Mouse (Mus musculus) embryonic stem cell, embryonic (primary cell): ENCODE measurements around the gene Pde6d.

Source experiments
- CTCF ChIA-PET, 4 experiments: fragments of 300-600 bp in 2 of 4; fragments of 350-600 bp in 2 of 4; sonication (Branson Sonifier 250); formaldehyde crosslinking; loops; one replicate each; lab custom pipeline; 2022; ENCODE audit warnings: inconsistent platforms in 2 of 4; lab: Charles Lee
- POLR2A ChIA-PET, 4 experiments: fragments of 300-600 bp in 2 of 4; fragments of 350-600 bp in 2 of 4; sonication (Branson Sonifier 250); formaldehyde crosslinking; loops; one replicate each; lab custom pipeline; 2022; ENCODE audit warnings: antibody characterized with exemption in 4 of 4, inconsistent platforms in 1 of 4; lab: Charles Lee

Gene Pde6d

DNA sequence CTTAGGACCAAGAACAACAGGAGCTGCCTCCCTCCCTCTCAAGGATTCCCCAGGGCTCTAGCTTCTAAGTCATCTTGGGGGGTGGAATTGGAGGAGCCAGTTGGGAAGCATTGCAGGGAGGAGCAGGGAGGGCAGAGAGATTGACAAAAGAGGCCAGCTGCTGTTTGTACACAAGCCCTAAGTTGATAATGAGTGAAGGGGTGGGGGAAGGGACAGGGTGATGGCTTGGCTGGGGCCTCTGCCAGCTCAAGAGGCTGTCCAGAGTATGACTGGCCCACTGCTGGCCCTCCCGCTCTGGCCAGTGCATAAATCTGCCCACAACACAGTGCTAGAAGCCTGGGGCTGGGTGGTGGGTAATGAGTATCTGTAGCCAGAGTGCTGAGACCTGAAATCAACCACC, 77.0 kb downstream of the Pde6d start:
- ChIA-PET CTCF (interaction anchor here (0.8 to 9.9 kb wide), 14 partner anchors 9 to 116 kb away, joined by 3 to 142 read pairs (median 4); partner anchors contain the start of gene Ptma (in 2 of the 4)), POLR2A (interaction anchor here (0.9 to 45.9 kb wide), 25 partner anchors 3 to 146 kb away, joined by 3 to 3848 read pairs (median 27); partner anchors contain the start of genes Ptma (in 4 of the 4), Ncl (in 2 of the 4), Cops7b (in 1 of the 4) and Pde6d (in 1 of the 4))

GRCm38 (mm10) chr1:86504697-86505421, 77.6 kb downstream of the Pde6d start:
- POLR2A ChIA-PET = interaction anchor here (0.6 to 45.9 kb wide), 65 partner anchors 3 to 721 kb away, joined by 3 to 3848 read pairs (median 7); partner anchors contain the start of genes Ptma (in 4 of the 4), Ncl (in 3 of the 4), Cops7b (in 1 of the 4) and Pde6d (in 1 of the 4)
- CTCF ChIA-PET = interaction anchor here (0.8 to 9.9 kb wide), 34 partner anchors 8 to 145 kb away, joined by 3 to 142 read pairs (median 4); partner anchors contain the start of gene Ptma (in 2 of the 4)

GRCm38 (mm10) chr1:86503906-86504696, 78.3 kb downstream of the Pde6d start:
- POLR2A ChIA-PET = interaction anchor here (0.5 to 45.9 kb wide), 93 partner anchors 2 to 722 kb away, joined by 3 to 3848 read pairs (median 5); partner anchors contain the start of genes Ptma (in 4 of the 4), Ncl (in 3 of the 4), Cops7b (in 1 of the 4) and Pde6d (in 1 of the 4)
- CTCF ChIA-PET = interaction anchor here (0.5 to 9.9 kb wide), 49 partner anchors 8 to 770 kb away, joined by 3 to 142 read pairs (median 4); partner anchors contain the start of gene Ptma (in 3 of the 4)

DNA sequence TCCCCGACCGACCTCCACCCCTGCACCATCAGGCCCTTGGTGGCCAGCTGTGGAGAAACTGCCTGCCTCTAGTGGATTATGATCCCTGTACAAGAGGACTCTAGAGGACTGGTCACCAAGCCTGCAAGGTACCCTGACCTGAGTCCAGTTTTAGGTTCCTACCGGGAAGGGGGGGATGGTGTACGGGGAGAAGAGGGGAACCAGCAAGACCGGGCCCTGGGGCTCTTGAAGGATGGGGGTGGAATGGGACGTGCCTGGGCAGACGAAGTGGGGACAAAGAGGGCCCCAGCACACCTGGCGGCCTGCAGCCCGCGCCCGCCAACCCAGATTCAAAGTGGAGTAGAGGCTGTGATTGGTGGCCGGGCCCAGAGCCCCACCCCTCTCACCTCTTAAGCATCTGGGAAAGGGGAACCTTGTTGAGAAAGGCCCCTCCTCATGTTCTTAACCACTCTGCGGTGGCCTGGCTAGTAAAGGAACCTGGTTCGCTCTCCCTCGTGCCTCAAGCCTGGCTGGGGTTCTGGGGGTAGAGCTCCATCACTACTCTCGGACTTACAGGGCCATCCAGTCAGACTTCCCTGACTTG, 79.2 kb downstream of the Pde6d start:
- ChIA-PET POLR2A (interaction anchor here (0.7 to 45.9 kb wide), 76 partner anchors 1 to 683 kb away, joined by 3 to 3848 read pairs (median 7); partner anchors contain the start of genes Ptma (in 4 of the 4), Ncl (in 3 of the 4), Cops7b (in 1 of the 4) and Pde6d (in 1 of the 4)), CTCF (interaction anchor here (0.5 to 9.9 kb wide), 39 partner anchors 9 to 128 kb away, joined by 3 to 142 read pairs (median 5); partner anchors contain the start of gene Ptma (in 3 of the 4))

DNA sequence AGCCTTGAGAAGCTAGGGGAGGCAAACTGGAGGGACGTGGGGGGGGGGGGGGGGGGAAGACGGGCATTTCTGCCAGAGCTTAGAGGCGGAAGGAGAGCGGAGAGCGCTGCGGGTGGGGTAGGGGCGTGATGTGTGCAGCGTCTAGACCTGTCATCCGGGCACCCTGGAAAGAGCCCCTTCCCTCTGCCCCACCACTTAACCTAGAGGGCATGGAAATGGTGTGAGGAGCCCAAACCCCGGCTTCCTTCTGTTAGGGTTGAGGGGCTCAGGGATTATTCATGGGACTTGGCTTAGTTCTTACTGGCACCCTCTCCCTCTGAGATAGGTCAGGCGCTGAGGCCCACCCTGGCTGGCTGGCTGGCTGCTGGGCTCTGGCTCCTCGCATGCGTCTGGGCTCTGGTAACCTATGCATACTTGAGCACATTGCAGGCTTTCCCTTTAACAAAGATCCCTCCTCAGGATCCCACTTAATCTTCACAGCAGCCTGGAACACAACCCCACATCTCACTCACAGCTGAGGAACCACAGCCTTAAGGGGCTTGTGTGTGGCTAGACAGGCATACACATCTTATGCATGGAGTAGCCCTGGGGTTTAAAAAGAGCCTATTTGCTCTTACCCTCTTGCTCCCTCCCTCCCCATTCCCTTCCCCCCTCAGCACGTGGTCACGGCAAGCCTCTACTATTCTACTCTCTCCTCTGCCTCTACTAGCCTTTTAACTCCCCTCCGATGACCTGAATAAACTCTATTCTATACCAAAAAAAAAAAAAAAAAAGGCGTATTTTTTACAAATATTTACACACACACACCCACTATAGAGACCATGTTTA, 80.0 kb downstream of the Pde6d start:
- ChIA-PET CTCF (interaction anchor here in 3 of 4 experiments (0.5 to 9.9 kb wide), 18 partner anchors 12 to 91 kb away, joined by 3 to 142 read pairs (median 6); partner anchors contain the start of gene Ptma (in 1 of the 3)), POLR2A (interaction anchor here (0.6 to 45.9 kb wide), 16 partner anchors 0 to 67 kb away, joined by 3 to 3848 read pairs (median 142); partner anchors contain the start of gene Ptma (in 3 of the 4))

- POLR2A ChIA-PET = interaction anchor here (0.6 to 45.9 kb wide), 20 partner anchors 1 to 362 kb away, joined by 3 to 3848 read pairs (median 18); partner anchors contain the start of gene Ptma (in 4 of the 4)
- CTCF ChIA-PET = interaction anchor here (0.5 to 9.9 kb wide), 34 partner anchors 8 to 572 kb away, joined by 3 to 142 read pairs (median 6); partner anchors contain the start of gene Ptma (in 2 of the 4)
Measured at GRCm38 (mm10) chr1:86501559-86501958, 80.9 kb downstream of the Pde6d start.

DNA sequence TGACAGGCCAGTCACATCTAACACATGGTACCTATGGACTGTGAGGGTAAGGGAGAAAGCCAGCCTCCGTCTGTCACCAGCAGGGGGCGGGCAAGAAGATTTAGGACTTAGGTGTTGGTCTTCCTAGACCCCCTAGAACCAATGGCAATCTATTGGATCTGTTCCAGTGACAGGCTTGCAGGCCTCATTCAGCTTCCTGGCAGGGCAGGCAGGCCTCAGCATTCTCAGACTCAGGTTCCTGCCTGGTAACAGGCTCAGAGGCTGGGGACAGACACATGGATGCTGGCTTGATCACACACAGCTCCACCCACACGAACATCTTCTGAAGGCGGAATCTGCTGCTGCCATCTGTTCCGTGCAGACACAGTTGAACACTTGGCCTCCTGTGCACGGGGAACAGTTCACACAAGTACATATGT, 81.3 kb downstream of the Pde6d start:
- ChIA-PET POLR2A (interaction anchor here (0.6 to 45.9 kb wide), 25 partner anchors 1 to 826 kb away, joined by 3 to 3848 read pairs (median 5); partner anchors contain the start of genes Ptma (in 4 of the 4), Gigyf2 (in 1 of the 4) and Ncl (in 1 of the 4)), CTCF (interaction anchor here (0.5 to 9.9 kb wide), 40 partner anchors 8 to 571 kb away, joined by 3 to 142 read pairs (median 6); partner anchors contain the start of gene Ptma (in 3 of the 4))

- ChIA-PET POLR2A (interaction anchor here (0.6 to 45.9 kb wide), 30 partner anchors 1 to 826 kb away, joined by 3 to 3848 read pairs (median 5); partner anchors contain the start of genes Ptma (in 4 of the 4), Gigyf2 (in 1 of the 4) and Ncl (in 1 of the 4)), CTCF (interaction anchor here (0.6 to 9.9 kb wide), 45 partner anchors 9 to 571 kb away, joined by 3 to 142 read pairs (median 5); partner anchors contain the start of gene Ptma (in 3 of the 4))
Measured at GRCm38 (mm10) chr1:86500681-86501080, 81.7 kb downstream of the Pde6d start.

- CTCF ChIA-PET = interaction anchor here (0.5 to 9.9 kb wide), 39 partner anchors 10 to 198 kb away, joined by 3 to 142 read pairs (median 6); partner anchors contain the start of gene Ptma (in 2 of the 4)
- POLR2A ChIA-PET = interaction anchor here (0.7 to 45.9 kb wide), 27 partner anchors 1 to 140 kb away, joined by 3 to 3848 read pairs (median 7); partner anchors contain the start of genes Ptma (in 3 of the 4), Cops7b (in 1 of the 4), Ncl (in 1 of the 4) and Pde6d (in 1 of the 4)
Measured at GRCm38 (mm10) chr1:86499903-86500302, 82.5 kb downstream of the Pde6d start.

GRCm38 (mm10) chr1:86498611-86499010, 83.8 kb downstream of the Pde6d start:
- CTCF ChIA-PET = interaction anchor here (0.6 to 9.9 kb wide), 22 partner anchors 8 to 347 kb away, joined by 3 to 142 read pairs (median 6); partner anchors contain the start of gene Ptma (in 1 of the 4)

DNA sequence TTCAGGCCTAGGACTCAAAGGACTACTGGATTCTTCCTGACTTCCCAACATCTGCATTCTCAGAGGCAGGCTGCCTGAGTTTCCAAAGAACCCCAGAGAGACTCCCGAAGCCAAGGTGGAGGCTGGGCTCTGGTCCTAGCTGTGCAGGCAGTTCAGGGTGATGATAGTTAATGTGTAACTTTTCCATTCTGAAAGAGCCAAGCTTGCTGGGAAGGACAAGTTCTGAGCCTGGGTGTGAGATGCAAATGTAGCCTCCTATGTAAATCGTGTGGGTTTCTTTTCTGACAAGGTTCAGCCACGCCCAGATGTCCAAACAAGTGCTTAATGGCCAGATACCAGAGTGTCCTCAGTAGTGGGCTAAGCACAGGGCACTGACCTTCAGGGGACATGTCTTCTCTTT, 84.4 kb downstream of the Pde6d start:
- ChIA-PET POLR2A (interaction anchor here (0.6 to 45.9 kb wide), 33 partner anchors 1 to 829 kb away, joined by 3 to 3848 read pairs (median 7); partner anchors contain the start of genes Ptma (in 4 of the 4), Ncl (in 2 of the 4) and Gigyf2 (in 1 of the 4)), CTCF (interaction anchor here (0.5 to 9.9 kb wide), 25 partner anchors 8 to 346 kb away, joined by 3 to 142 read pairs (median 5); partner anchors contain the start of gene Ptma (in 1 of the 4))

More at GRCm38 (mm10) chr1:86498611-86499010, 83.8 kb downstream of the Pde6d start:
- POLR2A ChIA-PET = interaction anchor here (0.6 to 45.9 kb wide), 33 partner anchors 1 to 311 kb away, joined by 3 to 3848 read pairs (median 6); partner anchors contain the start of genes Ptma (in 4 of the 4) and Ncl (in 1 of the 4)

DNA sequence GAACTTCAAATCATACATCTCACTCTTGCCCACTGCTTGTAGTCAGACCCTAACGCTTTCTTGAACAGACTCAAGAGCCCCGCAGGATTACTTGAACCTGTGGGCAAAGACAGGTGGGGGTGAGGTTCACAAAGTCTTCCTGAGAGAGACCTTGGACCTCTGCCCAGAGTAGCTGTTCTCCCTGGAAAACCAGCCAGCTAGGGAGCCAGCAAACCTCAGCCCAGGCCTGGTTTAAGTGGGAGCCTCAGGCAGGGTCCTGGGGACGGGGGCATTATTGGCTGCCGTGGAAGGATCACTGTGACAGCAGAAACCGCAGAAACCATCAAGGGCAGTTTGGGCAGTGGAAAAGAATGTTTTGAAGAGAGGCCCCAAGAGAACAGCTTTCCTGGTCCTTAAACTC, 85.1 kb downstream of the Pde6d start:
- CTCF ChIA-PET = interaction anchor here (0.5 to 9.9 kb wide), 18 partner anchors 7 to 81 kb away, joined by 3 to 142 read pairs (median 6); no protein-coding TSS in a partner anchor

GRCm38 (mm10) chr1:86496340-86496739, 86.1 kb downstream of the Pde6d start:
- POLR2A ChIA-PET = interaction anchor here in 3 of 4 experiments (0.6 to 45.9 kb wide), 15 partner anchors 3 to 137 kb away, joined by 3 to 3848 read pairs (median 167); partner anchors contain the start of genes Ptma (in 3 of the 3) and Ncl (in 1 of the 3)

More for the DNA sequence above, 85.1 kb downstream of the Pde6d start:
- POLR2A ChIA-PET = interaction anchor here (0.6 to 45.9 kb wide), 28 partner anchors 2 to 829 kb away, joined by 3 to 3848 read pairs (median 8); partner anchors contain the start of genes Ptma (in 3 of the 4), Ncl (in 2 of the 4) and Gigyf2 (in 1 of the 4)

GRCm38 (mm10) chr1:86493783-86494182, 88.6 kb downstream of the Pde6d start:
- POLR2A ChIA-PET = interaction anchor here (0.6 to 45.9 kb wide), 17 partner anchors 8 to 135 kb away, joined by 3 to 3848 read pairs (median 4); partner anchors contain the start of genes Ptma (in 4 of the 4) and Ncl (in 2 of the 4)

More at GRCm38 (mm10) chr1:86496340-86496739, 86.1 kb downstream of the Pde6d start:
- CTCF ChIA-PET = interaction anchor here in 2 of 4 experiments (0.6 to 9.2 kb wide), 8 partner anchors 10 to 139 kb away, joined by 3 to 79 read pairs (median 3); partner anchors contain the start of gene Ptma (in 1 of the 2)

More at GRCm38 (mm10) chr1:86493783-86494182, 88.6 kb downstream of the Pde6d start:
- CTCF ChIA-PET = interaction anchor here in 3 of 4 experiments (0.6 to 10.9 kb wide), 8 partner anchors 8 to 123 kb away, joined by 3 to 142 read pairs (median 3); no protein-coding TSS in a partner anchor
